Mouse (Mus musculus): ENCODE data around the gene Cux2.

- TF ChIP-seq EP300 (IDR thresholded peaks at IDR 0.05) (no peak), CTCF (IDR thresholded peaks at IDR 0.05) (no peak)
These were observed 229.2 kb downstream of the Cux2 start for GRCm38 (mm10) chr5:121820657-121821056.
